Mouse (Mus musculus) lung, embryonic 15.5 days (tissue): ENCODE data around the gene Gm17093. TPM values are rescaled to one million over a fixed set of nuclear protein-coding genes. Genes with fewer than 3 reads are reported as not detected.
"Not testable (repeated sequence)": the region's sequence is repeated elsewhere in the genome, so short reads cannot be mapped to it uniquely, and the experiment has no call there.

ENCODE experiments used
- ATAC-seq: fragments of 200-750 bp; cut with Nextera tagmentation; 2 replicates; pipeline ENCODE4 v1.8.0; 2017; ENCODE audit warnings: moderate number of reproducible peaks, borderline replicate concordance; ENCODE audit not compliant: low FRiP score, low TSS enrichment; ENCODE audit errors: extremely low read depth
- H3K27ac ChIP-seq: fragments of 300-500 bp; sonication (generic); 2 replicates; pipeline ENCODE4 v1.5.1; 2015; ENCODE audit warnings: moderate library complexity, mild to moderate bottlenecking, inconsistent platforms
- H3K27me3 ChIP-seq: fragments of 300-500 bp; sonication (generic); 2 replicates; pipeline ENCODE4 v1.6.1; 2015; ENCODE audit warnings: inconsistent platforms
- H3K36me3 ChIP-seq: fragments of 300-500 bp; sonication (generic); 2 replicates; pipeline ENCODE4 v1.6.1; 2015; ENCODE audit warnings: inconsistent platforms
- H3K4me1 ChIP-seq: fragments of 300-500 bp; sonication (generic); 2 replicates; pipeline ENCODE4 v1.6.1; 2015; ENCODE audit warnings: inconsistent platforms
- H3K4me2 ChIP-seq: fragments of 300-500 bp; sonication (generic); 2 replicates; pipeline ENCODE4 v1.6.1; 2015; ENCODE audit warnings: inconsistent platforms, mild to moderate bottlenecking, moderate library complexity
- H3K4me3 ChIP-seq: fragments of 300-500 bp; sonication (generic); 2 replicates; pipeline ENCODE4 v1.5.1; 2015; ENCODE audit warnings: mild to moderate bottlenecking, inconsistent platforms
- H3K9ac ChIP-seq: fragments of 300-500 bp; sonication (generic); 2 replicates; pipeline ENCODE4 v1.6.1; 2015; ENCODE audit warnings: inconsistent platforms
- H3K9me3 ChIP-seq: fragments of 300-500 bp; sonication (generic); 2 replicates; pipeline ENCODE4 v1.6.1; 2016; ENCODE audit warnings: inconsistent platforms
- WGBS: fragments of 180-500 bp; shearing (Covaris S2); methylation state at CpG from one replicate; pipeline ENCODE4 v1.1.7; 2015; 5-methylcytosine and 5-hydroxymethylcytosine counted together
- polyA plus RNA-seq: library from polyadenylated mRNA; unstranded; fragments of >200 nt; fragmentation: Nextera tagmentation; extraction: Ambion mirVana; gene quantifications from 2 replicates; pipeline ENCODE4 v1.2.1, GENCODE M21; 2015

Gene Gm17093
- not detected in 2 replicates for polyA plus RNA-seq

DNA sequence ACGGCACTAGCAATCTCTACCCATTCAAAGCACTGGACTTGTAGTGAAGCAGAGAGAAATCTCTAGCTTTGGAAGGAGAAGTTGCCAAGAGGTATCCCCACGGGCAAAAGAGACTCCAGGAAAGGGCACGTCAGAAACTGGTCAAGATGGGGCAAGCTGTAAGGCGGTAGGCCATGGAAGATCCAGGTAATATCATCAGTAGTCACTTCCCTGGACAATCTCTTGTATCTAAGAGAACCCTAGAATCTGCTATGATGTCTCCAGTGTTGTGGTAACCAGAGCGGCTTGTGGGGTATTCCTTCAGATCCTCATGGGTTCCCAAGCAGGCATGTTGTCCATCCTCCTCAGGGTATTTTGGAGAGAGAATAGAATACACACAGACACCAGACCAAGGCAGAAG is at the start of gene Gm17093:
Gene Gm17093, plus strand, starts transcription at position 301 of the 400 bp plus-strand sequence.
- H3K27ac ChIP-seq, H3K4me3 ChIP-seq, H3K9me3 ChIP-seq, H3K4me2 ChIP-seq, H3K9ac ChIP-seq, ATAC-seq, H3K36me3 ChIP-seq, H3K27me3 ChIP-seq, H3K4me1 ChIP-seq: not testable (repeated sequence)
- 79% methylated on average over 5 of the region's 5 CpGs for WGBS

DNA sequence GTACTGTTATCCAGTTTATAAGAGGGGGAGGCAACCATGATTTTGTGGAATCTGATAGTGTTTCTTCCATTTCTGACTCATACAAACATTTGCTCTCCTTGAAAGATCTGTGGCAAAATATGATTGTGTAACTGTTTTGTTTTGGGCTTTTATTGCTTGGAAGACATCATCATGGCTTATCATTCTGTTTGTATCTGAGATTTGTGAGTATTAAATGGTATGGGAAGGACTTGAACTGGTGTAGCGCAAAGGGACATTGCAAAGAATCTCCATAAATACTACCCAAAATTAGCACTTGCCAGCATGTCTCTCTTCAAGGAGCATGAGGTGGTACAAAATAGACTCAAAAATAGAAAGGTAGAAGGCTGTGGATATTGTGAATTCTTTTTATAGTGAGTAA is 25.9 kb upstream of the Gm17093 start, which contains the start of gene BC061237:
Gene BC061237, plus strand, starts transcription at position 301 of the 400 bp plus-strand sequence.
- not testable (repeated sequence) for H3K9ac ChIP-seq, H3K4me1 ChIP-seq, H3K36me3 ChIP-seq, H3K4me3 ChIP-seq, H3K4me2 ChIP-seq, ATAC-seq, H3K27me3 ChIP-seq, H3K27ac ChIP-seq, H3K9me3 ChIP-seq
- 93% methylated on average over 1 of the region's 1 CpGs for WGBS

- H3K4me1 ChIP-seq, H3K27me3 ChIP-seq, H3K9me3 ChIP-seq, H3K27ac ChIP-seq, H3K9ac ChIP-seq, H3K36me3 ChIP-seq, ATAC-seq, H3K4me2 ChIP-seq, H3K4me3 ChIP-seq: not testable (repeated sequence)
- 66% methylated on average over 4 of the region's 5 CpGs for WGBS
Measured at GRCm38 (mm10) chr14:44547961-44548360, 29.9 kb downstream of the Gm17093 start.

Other genes starting within 250 kb of the Gm17093 start
- gene Gm8220, start 232.7 kb upstream of the Gm17093 start, polyA plus RNA-seq = not detected in 2 replicates
- not detected in 2 replicates for gene Gm5930, start 179.7 kb upstream of the Gm17093 start, polyA plus RNA-seq
- gene Gm8229, start 152.9 kb upstream of the Gm17093 start, polyA plus RNA-seq = not detected in 2 replicates
- gene Gm3371, start 107.6 kb upstream of the Gm17093 start, polyA plus RNA-seq = not detected in 2 replicates
- gene Gm8232, start 84.6 kb upstream of the Gm17093 start, polyA plus RNA-seq = not detected in 2 replicates
- gene BC061237, start 25.8 kb upstream of the Gm17093 start, polyA plus RNA-seq = not detected in 2 replicates
- gene Gm8247, start 64.9 kb downstream of the Gm17093 start, polyA plus RNA-seq = not detected in 2 replicates
- not detected in 2 replicates for gene Gm5624, start 109.7 kb downstream of the Gm17093 start, polyA plus RNA-seq
- gene Gm8257, start 188.2 kb downstream of the Gm17093 start, polyA plus RNA-seq = not detected in 2 replicates
- gene Gm8267, start 232.1 kb downstream of the Gm17093 start, polyA plus RNA-seq = not detected in 2 replicates